Mouse (Mus musculus): ENCODE data around the gene Fam53a.

Fam53a gene

DNA sequence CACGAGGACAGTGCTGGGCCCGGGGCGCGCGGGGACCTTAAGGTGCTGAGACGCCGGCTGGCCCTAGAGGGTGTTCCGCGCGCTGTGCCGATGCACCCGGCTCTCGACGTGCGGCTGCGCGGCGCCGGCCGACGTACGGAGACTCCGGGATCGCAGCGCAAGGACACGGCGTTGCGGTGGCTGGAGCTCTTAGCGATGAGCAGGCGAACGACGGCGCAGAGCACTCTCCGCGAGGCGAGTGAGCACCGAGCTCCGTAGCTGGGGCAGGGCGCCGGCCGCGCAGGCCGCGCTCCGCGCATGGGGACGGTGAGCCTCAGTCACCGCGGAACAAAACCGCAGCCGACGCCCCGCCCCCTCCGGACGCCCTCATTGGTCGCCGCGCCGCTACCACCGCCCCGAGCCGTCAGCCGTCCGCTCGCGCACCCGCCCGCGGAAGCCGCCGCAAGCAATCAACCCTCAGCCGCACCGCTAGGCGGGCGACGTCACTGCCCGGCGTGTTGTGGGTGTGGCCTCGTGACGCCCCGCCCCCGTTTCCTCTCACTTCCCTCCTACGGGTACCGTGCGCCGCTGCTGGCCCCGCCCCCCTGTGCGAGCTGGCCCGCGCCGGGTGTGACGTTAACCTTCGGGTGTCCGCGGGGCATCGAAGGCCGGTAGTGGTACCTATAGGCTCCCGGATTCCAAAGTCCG lies at the start of gene Fam53a, which contains the start of gene Gm9903:
Gene Fam53a, minus strand, starts transcription at position 335 of the 687 bp plus-strand sequence.
Gene Gm9903, plus strand, starts transcription at position 625 of the 687 bp plus-strand sequence.
- DNase-seq = peak; percentile 100

DNA sequence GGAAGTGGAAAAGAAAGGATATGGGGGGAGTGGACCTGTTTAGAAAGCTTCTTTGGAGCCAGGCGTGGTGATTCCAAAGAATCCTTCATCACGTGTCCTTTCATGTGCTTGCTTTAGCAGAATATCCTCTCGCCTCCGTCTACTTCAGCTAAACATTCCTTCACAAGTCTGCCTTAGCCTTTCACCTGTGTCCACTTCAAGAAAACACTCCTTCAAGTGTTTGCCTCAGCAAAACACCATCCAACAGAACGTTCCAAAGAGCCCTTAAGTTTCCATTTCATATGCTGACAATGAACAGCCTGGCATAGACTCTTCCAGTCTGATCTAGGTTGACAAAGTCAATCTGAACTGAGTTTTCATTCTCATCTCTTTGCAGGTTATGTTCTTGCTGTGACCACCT lies 48.8 kb upstream of the Fam53a start:
- DNase-seq = peak in 1 of 2 experiments; percentile 39

DNA sequence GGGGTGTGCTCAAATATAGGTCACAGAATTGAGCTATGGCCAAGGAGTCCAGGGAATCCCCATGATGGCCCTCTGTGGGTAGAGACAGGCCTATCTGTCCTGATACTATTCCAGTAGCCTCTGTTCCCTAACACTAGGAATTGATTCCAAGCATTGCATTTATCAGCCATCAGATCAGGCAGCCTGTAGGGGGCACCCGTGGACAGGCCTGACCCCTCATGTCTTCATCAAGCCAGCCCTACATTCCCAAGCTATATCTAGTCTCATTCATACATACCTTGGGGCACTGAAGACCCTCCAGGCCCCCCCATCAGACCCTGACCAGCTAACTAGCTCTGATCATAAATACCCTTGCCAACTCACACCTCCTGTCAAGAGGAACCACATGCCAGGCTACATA lies 46.5 kb upstream of the Fam53a start:
- peak; percentile 70 to 87 for DNase-seq

DNA sequence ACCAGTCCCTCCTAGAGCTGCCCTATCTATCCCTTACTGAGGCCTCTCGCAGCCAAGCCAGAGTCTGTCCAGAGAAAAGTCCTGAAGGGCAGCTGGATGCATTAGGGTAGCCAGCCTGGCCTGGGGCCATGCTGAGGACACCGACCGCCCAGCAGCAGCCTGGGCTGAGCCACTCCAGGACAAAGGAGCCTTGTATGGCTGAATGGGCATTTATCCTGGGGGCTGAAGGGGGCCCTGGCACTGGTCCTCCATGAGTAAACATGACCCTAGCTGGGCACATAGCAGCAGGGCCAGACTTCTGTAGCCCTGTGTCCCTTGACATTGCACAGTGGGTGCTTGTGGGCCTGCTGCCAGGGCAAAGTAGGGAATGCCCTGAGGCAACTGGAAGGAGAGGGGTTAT lies 45.0 kb upstream of the Fam53a start:
- DNase-seq = no peak

DNA sequence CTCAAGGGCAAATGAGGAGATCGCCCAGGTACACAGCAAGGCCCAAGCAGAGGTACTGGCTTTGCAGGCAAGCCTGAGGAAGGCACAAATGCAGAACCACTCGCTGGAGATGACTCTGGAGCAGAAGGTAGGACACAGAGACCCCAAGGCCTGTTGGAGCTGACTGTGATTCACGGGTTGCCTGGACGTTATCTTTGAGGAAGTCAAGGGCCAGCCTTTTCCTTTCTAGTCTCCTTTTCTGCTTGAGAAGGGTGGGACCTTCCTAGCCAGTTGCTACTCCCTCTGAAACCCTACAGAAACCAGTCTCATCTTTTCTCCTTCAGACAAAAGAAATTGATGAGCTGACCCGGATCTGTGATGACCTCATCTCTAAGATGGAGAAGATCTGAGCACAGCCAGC lies 42.2 kb upstream of the Fam53a start:
- DNase-seq = no peak

DNA sequence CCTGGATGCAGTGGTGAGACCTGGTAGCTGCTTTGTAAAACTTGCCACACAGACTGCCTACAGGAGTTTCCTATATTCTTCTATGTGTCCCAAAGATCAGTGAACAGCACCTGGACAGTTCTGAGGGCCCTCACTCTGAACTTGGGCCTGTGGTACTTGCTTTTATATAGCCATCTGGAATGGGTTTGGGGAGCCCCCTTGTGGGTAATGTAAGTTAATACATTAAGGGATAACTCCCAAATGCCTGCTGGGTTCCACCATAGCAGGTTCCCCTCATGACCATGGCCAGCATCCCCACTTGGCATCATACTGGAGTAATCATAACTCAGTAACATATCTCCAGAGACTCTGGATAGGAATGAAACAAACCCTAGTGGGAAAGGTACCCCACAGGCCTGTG lies 38.8 kb upstream of the Fam53a start:
- DNase-seq = peak; percentile 38 to 69

DNA sequence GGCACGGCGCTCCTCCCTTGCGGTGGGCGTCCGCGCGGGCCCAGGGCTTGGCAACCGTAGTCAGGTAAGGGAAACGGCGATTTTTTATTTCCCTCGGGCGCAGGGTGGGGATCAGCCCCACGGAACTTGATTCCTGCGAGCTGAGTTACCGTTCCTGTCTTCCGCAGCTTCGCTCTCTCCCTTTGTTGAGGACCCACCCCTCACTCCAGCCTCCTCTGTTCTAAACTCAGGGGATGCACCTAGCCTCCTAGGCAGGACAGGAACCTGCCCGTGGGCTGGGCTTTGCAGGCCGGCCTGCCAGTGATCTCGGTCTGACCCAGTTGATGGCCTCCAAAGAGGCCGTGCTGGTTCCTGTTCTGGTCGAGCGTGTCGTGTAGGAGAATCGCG lies 29.2 kb upstream of the Fam53a start:
- DNase-seq = no peak

DNA sequence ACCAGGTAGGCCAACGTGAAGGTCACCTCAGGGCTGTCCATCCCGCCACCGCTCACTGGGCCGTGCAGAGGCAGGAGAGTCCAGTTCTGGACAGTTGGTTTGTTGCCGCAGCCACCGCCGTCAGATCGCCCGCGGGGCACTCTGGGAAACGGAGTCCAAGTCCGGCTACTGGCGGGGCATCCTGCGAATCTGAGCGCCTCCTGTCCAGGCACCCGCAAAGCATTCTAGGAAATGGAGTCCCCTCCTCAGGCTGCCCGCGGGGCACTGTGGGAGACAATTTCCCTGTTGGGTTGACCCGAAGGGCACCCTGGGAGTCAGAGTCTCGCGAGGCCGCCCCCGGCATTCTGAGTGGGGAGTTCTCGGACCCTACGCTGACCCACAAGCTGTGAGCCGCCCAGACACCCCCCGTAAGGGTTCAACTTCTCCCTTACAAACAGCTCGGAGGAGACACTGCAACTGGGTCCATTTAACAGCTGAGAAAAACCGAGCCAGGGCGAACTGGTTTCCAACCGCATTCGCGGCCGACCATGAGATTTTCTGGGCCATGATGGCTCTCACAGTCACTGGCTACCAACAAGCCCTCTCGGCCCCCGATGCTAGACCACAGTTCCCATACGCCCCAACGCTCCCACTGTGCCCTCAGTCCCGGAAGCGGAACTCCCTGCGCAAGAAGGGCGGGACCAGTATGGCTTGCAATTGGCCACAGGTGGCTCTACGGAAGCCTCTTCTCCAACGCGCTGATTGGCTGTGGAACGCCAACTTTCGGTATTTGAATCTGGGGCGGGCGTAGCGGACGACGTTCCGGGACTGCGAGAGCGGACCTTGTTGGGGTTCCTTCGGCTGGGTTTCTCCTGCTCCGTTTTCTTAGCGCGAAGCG lies 28.6 kb upstream of the Fam53a start, which contains the start of the genes Tacc3 and Tmem129:
Gene Tacc3, plus strand, starts transcription at position 342 of the 877 bp plus-strand sequence.
Gene Tmem129, minus strand, starts transcription at position 630 of the 877 bp plus-strand sequence.
- DNase-seq = peak; percentile 98 to 99

DNA sequence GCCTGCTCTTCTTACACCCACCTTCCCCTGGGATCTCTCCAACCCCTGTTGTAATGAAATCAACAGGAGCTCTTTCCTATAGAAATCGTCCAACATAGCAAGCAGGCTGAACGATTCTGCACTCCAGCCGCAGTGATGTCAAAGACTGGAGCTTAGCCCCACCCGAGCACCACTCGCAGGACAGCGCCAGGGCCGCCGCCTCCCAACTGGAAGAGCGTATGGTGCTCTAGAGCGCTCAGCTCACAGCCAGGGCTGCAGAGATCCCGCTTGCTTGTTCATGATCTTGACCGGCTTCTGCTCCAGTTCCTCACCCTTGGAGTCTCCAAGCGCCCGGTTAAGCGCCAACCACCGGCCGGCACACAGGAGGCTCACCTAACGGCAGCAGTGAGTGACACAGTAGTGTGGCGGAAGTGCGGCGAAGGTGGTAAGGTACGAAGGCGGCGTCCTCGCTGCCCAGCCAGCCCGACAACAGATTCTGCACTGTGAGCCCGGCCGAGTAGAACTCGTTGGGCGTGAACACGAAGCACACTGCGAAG lies 27.9 kb upstream of the Fam53a start:
- DNase-seq = no peak

DNA sequence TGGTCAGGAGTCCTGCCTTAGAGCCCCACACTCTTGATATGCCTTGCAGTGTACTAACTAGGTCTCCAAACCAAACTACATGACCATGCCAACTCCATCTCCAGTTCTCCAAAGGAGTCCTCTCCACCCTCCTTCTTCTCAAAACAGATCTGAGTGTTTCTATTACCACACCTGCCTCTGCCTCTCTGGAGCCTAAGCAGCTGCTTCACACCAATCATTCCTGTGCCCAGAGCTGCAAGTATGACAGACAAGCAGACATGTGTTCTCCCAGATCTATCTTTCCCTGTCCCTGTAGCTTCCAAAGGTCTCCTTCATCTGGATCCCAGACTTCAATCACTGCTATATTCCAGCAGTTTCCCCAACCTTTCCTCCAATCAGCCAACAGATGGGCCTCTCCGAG lies 27.3 kb upstream of the Fam53a start:
- DNase-seq = no peak

DNA sequence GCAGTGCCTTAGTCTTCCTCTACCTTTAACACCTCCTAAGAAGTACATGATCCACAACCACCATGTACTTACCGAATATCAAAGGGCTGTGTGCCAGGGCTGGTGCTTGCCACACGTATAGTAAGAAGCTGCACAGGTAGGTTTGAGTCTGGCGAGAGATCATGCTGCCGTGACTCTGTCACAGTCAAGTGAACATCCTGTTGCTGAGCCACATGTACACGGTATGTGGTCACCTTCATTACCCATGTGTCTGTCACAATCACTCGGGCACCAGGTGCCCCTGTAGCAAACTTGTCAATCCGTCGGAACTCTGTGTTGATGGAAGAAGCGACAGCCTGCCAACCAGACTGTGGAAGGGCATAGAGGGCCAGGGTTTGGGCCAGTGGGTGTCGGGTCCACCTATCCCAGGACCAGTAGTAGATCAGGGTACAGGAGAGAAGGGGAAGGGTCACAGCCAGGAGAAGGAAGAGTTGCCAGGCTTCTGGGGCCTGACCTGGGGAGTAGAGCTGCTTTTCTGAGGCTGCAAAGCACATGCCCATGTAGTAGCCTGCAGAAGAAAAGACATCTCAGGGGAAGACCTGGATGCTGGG lies 25.9 kb upstream of the Fam53a start:
- no peak for DNase-seq

DNA sequence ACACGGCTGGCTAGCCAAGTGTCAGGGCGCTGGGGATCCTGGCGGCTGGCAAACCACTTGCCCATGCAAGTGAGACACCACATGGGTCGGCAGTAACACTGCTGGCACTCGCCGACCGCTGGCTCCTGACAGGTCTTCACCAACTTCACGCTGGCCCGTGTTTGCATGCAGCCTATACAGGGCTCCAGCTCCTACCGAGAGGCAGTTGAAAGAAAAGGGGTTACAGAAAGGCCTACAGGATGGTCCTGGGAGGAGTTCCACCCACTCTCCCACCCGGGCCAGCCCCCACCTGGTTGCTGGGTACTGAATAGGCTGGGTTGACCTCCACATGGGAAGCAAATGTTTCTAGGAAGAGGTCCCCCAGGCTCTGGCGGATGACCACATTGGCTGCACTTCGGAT lies 25.0 kb upstream of the Fam53a start:
- no peak for DNase-seq

DNA sequence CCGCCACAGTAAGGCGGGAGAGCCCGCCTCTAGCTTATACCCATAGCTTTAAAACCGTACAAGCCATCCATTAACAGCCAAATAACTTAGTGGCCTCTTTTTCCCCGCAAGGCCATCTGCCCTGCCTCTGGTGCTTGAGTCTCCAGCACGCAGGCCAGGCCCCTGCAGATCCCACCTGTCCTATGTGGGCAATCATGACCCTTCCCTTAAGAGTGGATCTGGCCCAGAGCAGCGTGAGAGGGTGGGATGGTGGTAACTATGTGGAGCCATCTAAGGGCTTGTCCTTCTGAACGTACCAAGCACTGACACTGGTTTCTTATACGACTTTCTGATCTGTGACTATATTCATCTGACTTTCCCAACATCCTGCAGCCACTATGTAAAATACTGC lies 23.3 kb upstream of the Fam53a start:
- no peak for DNase-seq

DNA sequence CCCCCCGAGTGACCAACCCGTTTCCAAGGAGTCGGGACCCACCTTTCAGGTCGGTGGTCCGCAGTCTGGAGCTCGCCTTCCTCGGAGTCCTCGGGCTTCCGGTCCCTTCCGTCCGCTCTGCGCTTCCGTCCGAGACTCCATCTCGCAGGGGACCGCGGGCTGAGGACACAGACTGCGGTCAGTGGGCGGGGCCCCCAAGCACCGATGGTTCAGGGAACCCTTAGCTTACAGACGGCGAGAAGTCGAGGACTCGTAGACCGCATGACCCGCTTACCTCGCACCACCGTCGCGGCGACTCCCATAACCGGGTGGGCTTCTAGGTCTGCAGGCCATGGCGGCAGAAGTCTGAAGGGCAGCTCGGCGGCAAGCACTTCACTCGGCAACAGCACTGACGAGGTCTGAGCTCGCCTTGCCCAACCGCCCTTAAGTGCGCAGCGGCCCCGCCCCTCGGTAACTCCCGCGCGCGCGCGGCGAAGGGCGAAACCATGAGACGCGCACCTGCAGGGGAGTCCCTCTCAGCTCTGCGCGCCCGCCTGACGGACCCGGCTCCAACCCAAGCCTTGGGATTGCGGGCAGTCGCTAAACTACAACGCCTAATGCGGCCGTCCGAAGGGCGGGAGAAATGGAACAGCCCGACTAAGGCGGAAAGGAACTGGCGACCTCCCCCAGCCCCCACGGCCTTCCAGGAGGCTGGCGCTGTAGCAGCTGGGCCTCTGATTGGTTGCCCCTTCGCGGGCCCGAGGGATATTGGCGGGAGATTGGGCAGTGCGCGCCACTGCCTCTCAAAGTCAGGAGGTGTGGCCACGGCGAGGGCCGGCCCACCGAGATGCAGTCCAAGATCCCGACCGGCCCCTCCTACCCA lies 22.7 kb upstream of the Fam53a start, which contains the start of gene Slbp:
Gene Slbp, minus strand, starts transcription at position 654 of the 862 bp plus-strand sequence.
- peak; percentile 98 for DNase-seq

DNA sequence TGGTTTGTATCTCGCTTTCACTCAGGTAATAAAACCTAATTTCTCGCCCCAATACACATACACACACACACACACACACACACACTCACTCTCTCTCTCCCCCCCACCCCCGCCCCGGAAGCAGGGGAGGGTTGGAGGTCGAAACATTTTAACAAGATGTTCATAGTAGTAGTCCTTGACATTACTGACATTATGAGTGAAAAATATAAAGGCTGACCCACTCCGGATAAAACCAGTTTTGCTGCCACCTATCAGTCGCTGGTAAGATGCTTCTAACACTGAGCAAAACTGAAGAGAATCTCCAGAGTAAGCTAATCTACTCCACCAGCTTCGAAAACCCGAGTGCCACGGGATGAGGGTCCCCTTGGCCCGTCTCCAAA lies 22.1 kb upstream of the Fam53a start:
- DNase-seq = no peak

DNA sequence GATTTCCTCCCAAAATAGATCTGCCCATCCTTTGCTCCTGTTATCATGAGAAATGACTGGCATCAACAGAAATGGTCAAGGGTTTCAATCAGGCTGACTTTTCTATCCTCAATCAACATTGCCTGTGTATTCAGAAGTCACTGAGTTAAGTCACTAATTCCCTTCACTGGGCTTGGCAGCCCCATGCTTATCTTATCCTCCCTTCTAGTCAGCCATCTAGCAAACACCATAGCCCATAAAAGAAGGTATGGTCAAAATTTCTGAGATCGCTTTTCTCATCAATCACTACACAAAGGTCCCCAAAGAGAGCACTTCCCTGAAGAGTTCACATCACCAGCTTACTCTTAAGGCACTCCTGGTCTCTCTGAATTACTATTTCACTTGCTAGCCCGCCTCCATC lies 21.6 kb upstream of the Fam53a start:
- no peak for DNase-seq

DNA sequence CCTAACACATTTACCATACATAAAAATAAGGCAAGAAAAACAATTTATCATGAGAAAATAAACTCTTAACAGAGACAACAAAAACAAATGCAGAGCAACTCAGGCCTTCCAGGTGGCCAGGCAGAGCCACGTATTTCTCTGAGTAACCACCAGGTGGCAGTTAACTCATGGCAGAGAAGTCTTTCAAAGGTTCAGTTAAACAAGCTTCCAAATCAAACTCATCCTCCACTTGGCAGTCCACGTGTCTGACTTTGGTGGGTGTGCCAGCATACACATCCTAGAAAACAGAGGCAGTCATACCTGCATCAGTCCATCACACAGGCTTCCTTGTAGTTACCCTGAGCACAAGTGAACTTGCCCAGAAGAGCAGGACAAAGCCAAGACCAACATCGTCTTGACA lies 11.2 kb upstream of the Fam53a start:
- DNase-seq = peak; percentile 46 to 67

DNA sequence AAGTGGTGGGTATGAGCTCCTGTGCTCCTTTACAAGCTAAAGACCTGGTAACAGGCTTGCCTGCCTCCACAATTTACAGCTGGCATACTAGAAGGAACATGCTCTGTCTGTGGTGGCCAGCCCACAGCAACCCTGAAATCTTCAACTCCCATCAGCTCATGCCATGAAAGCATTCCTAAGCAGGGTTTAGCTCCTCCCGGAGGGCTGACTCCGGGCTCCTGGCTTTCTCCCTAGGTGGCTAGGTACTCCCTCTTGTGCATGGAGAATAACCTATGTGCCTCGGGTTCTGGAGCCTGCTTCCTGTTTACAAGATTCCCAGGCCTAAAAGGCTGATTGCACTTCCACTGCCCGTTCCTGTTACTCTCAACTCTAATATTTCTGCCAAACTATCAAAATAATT lies 9.4 kb upstream of the Fam53a start:
- no peak for DNase-seq

DNA sequence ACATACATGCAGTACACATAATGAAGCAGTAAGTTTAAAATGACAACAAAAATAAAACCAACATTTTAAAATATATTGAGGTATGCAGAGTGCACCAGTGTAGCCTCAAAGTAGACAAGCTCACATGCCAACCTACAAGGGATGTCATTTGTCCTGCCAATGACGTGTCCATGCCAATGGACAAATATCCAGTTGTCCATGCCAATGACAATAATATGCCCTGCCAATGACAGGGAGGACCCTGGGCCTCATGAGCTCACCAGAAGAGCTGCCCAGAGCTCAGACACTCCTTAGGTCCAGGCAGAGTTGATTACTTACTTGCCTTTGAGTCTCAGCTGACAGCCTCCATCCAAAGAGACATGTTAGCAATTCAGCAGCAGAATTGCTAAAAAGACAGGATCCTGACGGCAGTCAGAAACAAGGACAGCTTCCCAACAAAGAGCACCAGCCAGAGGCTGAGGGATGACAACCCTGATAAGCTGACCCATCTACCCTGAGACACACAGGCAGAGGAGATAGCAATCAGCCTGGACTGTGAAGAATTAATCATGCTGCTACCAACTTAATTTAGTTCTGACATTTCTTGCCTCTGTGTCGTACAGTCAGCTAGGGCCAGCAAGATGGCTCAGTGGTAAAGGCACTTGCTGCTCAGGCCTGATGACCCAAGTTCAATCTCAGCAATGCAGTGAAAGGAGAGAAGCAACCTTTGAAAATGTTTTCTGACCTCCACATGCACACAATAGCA lies 8.3 kb upstream of the Fam53a start:
- no peak for DNase-seq

DNA sequence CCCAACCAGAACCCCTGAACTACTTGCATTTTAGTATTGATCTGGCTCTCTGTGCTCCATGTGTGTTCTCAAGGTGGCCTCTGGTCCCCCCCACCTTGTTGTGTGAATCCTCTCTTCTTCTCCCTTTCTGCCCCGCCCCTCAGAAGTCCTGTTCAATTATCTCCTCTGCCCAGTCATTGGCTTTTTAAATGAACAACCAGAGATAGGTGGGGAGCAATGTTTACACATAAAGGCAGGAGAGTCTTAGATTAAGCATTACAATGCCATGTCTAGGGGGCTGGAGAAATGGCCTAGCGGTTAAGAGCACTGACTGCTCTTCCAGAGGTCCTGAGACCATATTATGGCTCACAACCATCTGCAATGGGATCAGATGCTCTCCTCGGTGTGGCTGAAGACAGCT lies 5.9 kb upstream of the Fam53a start:
- DNase-seq = no peak

DNA sequence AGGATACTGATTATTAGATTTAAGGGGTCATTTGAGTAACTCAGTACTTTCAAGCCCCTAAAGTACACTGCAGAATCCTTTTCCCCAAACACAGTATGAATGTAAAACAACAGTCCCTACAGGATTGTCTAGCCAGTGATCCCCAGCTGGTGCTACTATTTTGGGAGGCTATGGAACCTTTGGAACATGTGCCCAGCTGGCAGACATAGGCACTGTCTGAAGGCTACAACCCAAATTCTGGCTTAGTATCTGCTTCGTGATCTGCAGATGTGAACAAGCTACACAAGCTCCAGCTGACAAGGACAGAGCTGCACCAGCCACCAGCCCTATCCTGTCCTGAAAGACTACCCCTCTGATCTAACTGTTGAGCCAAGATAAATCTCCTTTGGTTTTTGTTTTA lies 3.1 kb upstream of the Fam53a start:
- DNase-seq = no peak

DNA sequence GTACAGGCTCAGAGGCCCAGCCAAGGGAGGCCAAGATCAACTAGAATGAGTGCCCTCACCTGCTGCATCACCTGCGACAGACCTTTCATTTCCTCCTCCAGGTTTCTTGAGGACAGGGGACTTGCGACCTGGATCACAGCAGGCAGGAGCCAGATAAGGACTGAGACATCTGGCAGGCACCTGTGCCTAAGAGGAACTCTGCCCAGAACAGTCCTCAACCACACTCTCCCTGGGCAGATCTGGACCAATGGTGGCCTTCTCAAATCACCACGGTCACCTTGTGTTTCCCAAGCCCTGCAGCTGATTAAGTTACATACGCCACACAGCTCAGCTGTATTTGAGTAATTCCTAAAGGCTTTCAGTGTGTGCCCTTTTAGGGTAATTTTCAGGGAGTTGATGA lies 1.2 kb upstream of the Fam53a start:
- DNase-seq = no peak
